Mouse (Mus musculus) stomach, embryonic 16.5 days (tissue): ENCODE measurements at regions not wholly inside any gene's neighbourhood (a gene's known extent, or its start where the extent isn't known, plus 50 kb on each side); places are given as distances from the start of the nearest gene placed in this dataset.

Experiments used
- ATAC-seq: fragments of 200-750 bp; cut with Nextera tagmentation; 2 replicates; pipeline ENCODE4 v1.8.0; 2017; ENCODE audit warnings: moderate number of reproducible peaks, moderate TSS enrichment; ENCODE audit not compliant: insufficient read depth, low FRiP score
- H3K27ac ChIP-seq: fragments of 300-500 bp; sonication (generic); 2 replicates; pipeline ENCODE4 v1.5.1; 2014; ENCODE audit warnings: low read length
- H3K27me3 ChIP-seq: fragments of 300-500 bp; sonication (generic); 2 replicates; pipeline ENCODE4 v1.6.1; 2014; ENCODE audit warnings: low read length, control low read depth, mixed read lengths; ENCODE audit not compliant: control insufficient read depth, insufficient read depth
- H3K36me3 ChIP-seq: fragments of 300-500 bp; sonication (generic); 2 replicates; pipeline ENCODE4 v1.6.1; 2014; ENCODE audit warnings: low read length; ENCODE audit not compliant: control insufficient read depth, insufficient read depth
- H3K4me1 ChIP-seq: fragments of 300-500 bp; sonication (generic); 2 replicates; pipeline ENCODE4 v1.6.1; 2014; ENCODE audit warnings: low read length, control low read depth, mixed read lengths; ENCODE audit not compliant: control insufficient read depth, insufficient read depth
- H3K4me2 ChIP-seq: fragments of 300-500 bp; sonication (generic); 2 replicates; pipeline ENCODE4 v1.6.1; 2014; ENCODE audit warnings: low read depth, low read length, mixed read lengths
- H3K4me3 ChIP-seq: fragments of 300-500 bp; sonication (generic); replicated peaks from 2 replicates; pipeline ENCODE4 v1.5.1; 2014; ENCODE audit warnings: mild to moderate bottlenecking, low read length
- H3K9ac ChIP-seq: fragments of 300-500 bp; sonication (generic); 2 replicates; pipeline ENCODE4 v1.6.1; 2014; ENCODE audit warnings: low read length
- H3K9me3 ChIP-seq: fragments of 300-500 bp; sonication (generic); replicated peaks from 2 replicates; pipeline ENCODE4 v1.6.1; 2016; ENCODE audit warnings: low read length, control low read depth; ENCODE audit not compliant: control insufficient read depth
- WGBS: fragments of 180-500 bp; shearing (Covaris S2); extraction: QIAGEN DNeasy Blood & Tissue Kit; methylation state at CpG from one replicate; pipeline ENCODE4 v1.1.7; 2014; 5-methylcytosine and 5-hydroxymethylcytosine counted together

- ATAC-seq, result peak; percentile 80; the same call in 1 of the 2 replicates
- Histone ChIP-seq H3K4me2 (peak overlapping the region; percentile 50), H3K9me3 (no peaks in the 10 kb centered on the region), H3K27me3 (no peaks in the 10 kb centered on the region), H3K9ac (no peak overlapping the region), H3K4me1 (no peaks in the 10 kb centered on the region; the same call in 1 of the 2 replicates), H3K27ac (peak overlapping the region; percentile 42; the same call in 1 of the 2 replicates), H3K4me3 (peak overlapping the region; percentile 25), H3K36me3 (no peaks in the 10 kb centered on the region)
- 5% methylated on average over 11 of the region's 11 CpGs for WGBS
Observed at GRCm38 (mm10) chr7:71960453-71961230, 345.8 kb downstream of the Mctp2 start.

- WGBS, result 80% methylated on average over 6 of the region's 6 CpGs
- Histone ChIP-seq H3K27me3 (no peaks in the 10 kb centered on the region), H3K27ac (no peak overlapping the region), H3K9me3 (no peaks in the 10 kb centered on the region), H3K9ac (no peak overlapping the region), H3K4me2 (no peak overlapping the region), H3K4me3 (no peak overlapping the region), H3K4me1 (no peaks in the 10 kb centered on the region), H3K36me3 (no peaks in the 10 kb centered on the region)
- no peak for ATAC-seq
Observed at GRCm38 (mm10) chr7:71946548-71946947, 359.9 kb downstream of the Mctp2 start.

- H3K9ac ChIP-seq, result no peak overlapping the region
- H3K4me1 ChIP-seq, result no peaks in the 10 kb centered on the region
- no peak overlapping the region for H3K4me2 ChIP-seq
- no peak overlapping the region for H3K4me3 ChIP-seq
- 45% methylated on average over 16 of the region's 16 CpGs for WGBS
- H3K27me3 ChIP-seq, result no peaks in the 10 kb centered on the region
- no peak overlapping the region for H3K27ac ChIP-seq
- no peaks in the 10 kb centered on the region for H3K36me3 ChIP-seq
- ATAC-seq, result no peak
- no peaks in the 10 kb centered on the region for H3K9me3 ChIP-seq
Observed at GRCm38 (mm10) chr7:71943078-71944042, 363.0 kb downstream of the Mctp2 start.

GRCm38 (mm10) chr7:71937731-71938130, 368.7 kb downstream of the Mctp2 start:
- no peak overlapping the region for H3K9ac ChIP-seq
- ATAC-seq, result no peak
- 39% methylated on average over 3 of the region's 3 CpGs for WGBS

GRCm38 (mm10) chr7:71936690-71937089, 369.7 kb downstream of the Mctp2 start:
- H3K36me3 ChIP-seq, result no peaks in the 10 kb centered on the region
- no peak overlapping the region; the same call in 1 of the 2 replicates for H3K27ac ChIP-seq
- H3K9me3 ChIP-seq, result no peaks in the 10 kb centered on the region
- ATAC-seq, result no peak
- H3K4me1 ChIP-seq, result no peaks in the 10 kb centered on the region
- H3K27me3 ChIP-seq, result no peaks in the 10 kb centered on the region
- H3K9ac ChIP-seq, result no peak overlapping the region
- WGBS, result 61% methylated on average over 4 of the region's 4 CpGs
- H3K4me3 ChIP-seq, result no peak overlapping the region
- no peak overlapping the region for H3K4me2 ChIP-seq

More at GRCm38 (mm10) chr7:71937731-71938130, 368.7 kb downstream of the Mctp2 start:
- Histone ChIP-seq H3K4me3 (no peak overlapping the region), H3K9me3 (no peaks in the 10 kb centered on the region), H3K27ac (no peak overlapping the region), H3K36me3 (no peaks in the 10 kb centered on the region), H3K4me2 (no peak overlapping the region), H3K4me1 (no peaks in the 10 kb centered on the region), H3K27me3 (no peaks in the 10 kb centered on the region)
